Mouse (Mus musculus) heart, embryonic 16.5 days (tissue): Measurements from ENCODE around the gene Nras. TPM values are rescaled to one million over a fixed set of nuclear protein-coding genes. Genes with fewer than 3 reads are reported as not detected.

Experiments
- ATAC-seq: fragments of 200-750 bp; cut with Nextera tagmentation; replicated peaks from 2 replicates; pipeline ENCODE4 v1.8.0; 2017; ENCODE audit warnings: moderate number of reproducible peaks; ENCODE audit not compliant: insufficient read depth, low FRiP score; ENCODE audit errors: extremely low read depth
- H3K27ac ChIP-seq: fragments of 300-500 bp; sonication (generic); 2 replicates; pipeline ENCODE4 v1.5.1; 2014; ENCODE audit warnings: mild to moderate bottlenecking, low read length, control low read depth, moderate library complexity
- H3K27me3 ChIP-seq: fragments of 300-500 bp; sonication (generic); 2 replicates; pipeline ENCODE4 v1.6.1; 2014; ENCODE audit warnings: low read length, mixed read lengths; ENCODE audit not compliant: control insufficient read depth, insufficient read depth
- H3K36me3 ChIP-seq: fragments of 300-500 bp; sonication (generic); 2 replicates; pipeline ENCODE4 v1.6.1; 2014; ENCODE audit not compliant: control insufficient read depth, insufficient read depth
- H3K4me1 ChIP-seq: fragments of 300-500 bp; sonication (generic); 2 replicates; pipeline ENCODE4 v1.6.1; 2014; ENCODE audit warnings: low read length, mixed read lengths; ENCODE audit not compliant: control insufficient read depth, insufficient read depth
- H3K4me2 ChIP-seq: fragments of 300-500 bp; sonication (generic); 2 replicates; pipeline ENCODE4 v1.6.1; 2014; ENCODE audit warnings: low read depth, mild to moderate bottlenecking, control low read depth, low read length
- H3K4me3 ChIP-seq: fragments of 300-500 bp; sonication (generic); 2 replicates; pipeline ENCODE4 v1.5.1; 2014; ENCODE audit warnings: mild to moderate bottlenecking, control low read depth, low read length
- H3K9ac ChIP-seq: fragments of 300-500 bp; sonication (generic); 2 replicates; pipeline ENCODE4 v1.6.1; 2014; ENCODE audit warnings: low read length, control low read depth
- H3K9me3 ChIP-seq: fragments of 300-500 bp; sonication (generic); replicated peaks from 2 replicates; pipeline ENCODE4 v1.6.1; 2016; ENCODE audit warnings: low read length; ENCODE audit not compliant: control insufficient read depth
- WGBS: fragments of 180-500 bp; shearing (Covaris S2); extraction: QIAGEN DNeasy Blood & Tissue Kit; methylation state at CpG from one replicate; pipeline ENCODE4 v1.1.7; 2014; 5-methylcytosine and 5-hydroxymethylcytosine counted together
- polyA plus RNA-seq: library from polyadenylated mRNA; unstranded; fragments of >200 nt; fragmentation: Nextera tagmentation; extraction: Ambion mirVana; gene quantifications from 2 replicates; pipeline ENCODE4 v1.2.1, GENCODE M21; 2015

Gene Nras
- 64.6 and 73.4 TPM in 2 replicates for polyA plus RNA-seq

DNA sequence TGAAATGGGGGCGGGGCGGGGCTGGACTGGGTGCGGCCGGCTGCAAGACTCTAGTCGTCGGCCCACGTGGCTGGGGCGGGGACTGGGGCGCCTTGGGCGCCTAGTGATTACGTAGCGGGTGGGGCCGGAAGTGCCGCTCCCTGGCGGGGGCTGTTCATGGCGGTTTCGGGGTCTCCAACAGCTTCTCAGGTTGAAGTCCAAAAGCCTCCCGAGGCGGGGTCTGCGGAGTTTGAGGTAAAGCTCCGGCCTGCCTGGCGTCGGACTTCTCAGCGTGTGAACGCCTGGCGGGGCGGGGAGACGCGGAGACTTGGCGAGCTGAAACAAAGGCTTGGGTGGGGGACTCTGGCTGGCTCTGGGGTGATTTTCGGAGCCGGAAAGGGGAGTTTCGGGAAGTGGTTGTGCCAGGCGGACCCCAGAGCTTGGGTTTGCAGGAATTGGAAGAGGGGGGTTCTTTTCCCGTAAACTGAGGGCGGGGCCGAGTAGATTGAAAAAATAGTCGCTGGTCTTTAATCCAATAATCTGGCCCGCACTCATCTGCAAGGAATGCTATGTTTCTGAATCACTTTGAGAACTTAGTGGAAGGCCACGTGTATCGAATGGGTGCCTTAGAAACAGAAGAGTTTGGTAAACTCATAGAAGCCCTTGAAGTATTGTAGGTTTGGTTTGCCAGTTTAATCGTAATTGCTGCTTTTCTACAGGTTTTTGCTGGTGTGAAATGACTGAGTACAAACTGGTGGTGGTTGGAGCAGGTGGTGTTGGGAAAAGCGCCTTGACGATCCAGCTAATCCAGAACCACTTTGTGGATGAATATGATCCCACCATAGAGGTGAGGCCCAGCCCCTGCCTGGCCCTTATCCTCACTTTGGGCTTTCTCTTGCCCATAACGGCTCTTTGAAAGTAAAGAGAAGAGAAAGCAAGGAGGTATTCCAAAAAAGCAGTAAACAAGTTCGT lies at the start of gene Nras:
Gene Nras (plus strand): TSS at position 79 of the 951 bp plus-strand sequence.
- peaks cover 55% of the 10 kb centered on the region for H3K36me3 ChIP-seq
- H3K4me3 ChIP-seq: peak within 1 kb of the TSS; percentile 78
- peak; percentile 98 for ATAC-seq
- peak within 1 kb of the TSS; percentile 92 for H3K27ac ChIP-seq
- WGBS: 2% methylated on average over 46 of the region's 46 CpGs
- H3K4me1 ChIP-seq: peaks cover 8% of the 10 kb centered on the region; the same call in 1 of the 2 replicates
- peak within 1 kb of the TSS; percentile 86 for H3K9ac ChIP-seq
- peak within 1 kb of the TSS; percentile 71 for H3K4me2 ChIP-seq
- no peaks in the 10 kb centered on the region for H3K9me3 ChIP-seq
- H3K27me3 ChIP-seq: no peaks in the 10 kb centered on the region

DNA sequence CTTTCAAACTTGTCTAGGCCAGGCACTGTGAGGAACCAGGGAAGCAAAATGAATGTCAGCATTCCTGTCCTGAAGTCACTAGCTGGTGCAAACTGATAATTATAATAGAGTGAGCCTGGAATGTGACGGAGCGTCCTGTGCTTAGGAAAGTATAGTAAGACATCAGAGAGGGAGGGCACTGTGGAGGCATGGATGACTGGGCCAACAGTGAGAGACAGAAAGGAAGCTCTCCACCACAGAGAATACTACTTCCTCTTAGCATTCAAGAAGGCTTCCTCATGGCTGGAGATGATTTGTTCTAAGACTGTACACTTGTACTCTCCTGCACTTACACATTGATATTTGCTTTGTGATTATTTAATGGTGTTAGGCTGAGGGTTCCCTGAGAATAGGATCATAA lies 40.7 kb upstream of the Nras start:
- ATAC-seq: no peak
- H3K27ac ChIP-seq: no peak overlapping the region
- no peak overlapping the region for H3K9ac ChIP-seq
- peaks cover 12% of the 10 kb centered on the region for H3K4me1 ChIP-seq
- H3K27me3 ChIP-seq: no peaks in the 10 kb centered on the region
- H3K9me3 ChIP-seq: no peaks in the 10 kb centered on the region
- WGBS: 38% methylated on average over 2 of the region's 2 CpGs
- no peaks in the 10 kb centered on the region for H3K36me3 ChIP-seq
- no peak overlapping the region for H3K4me2 ChIP-seq
- H3K4me3 ChIP-seq: no peak overlapping the region

DNA sequence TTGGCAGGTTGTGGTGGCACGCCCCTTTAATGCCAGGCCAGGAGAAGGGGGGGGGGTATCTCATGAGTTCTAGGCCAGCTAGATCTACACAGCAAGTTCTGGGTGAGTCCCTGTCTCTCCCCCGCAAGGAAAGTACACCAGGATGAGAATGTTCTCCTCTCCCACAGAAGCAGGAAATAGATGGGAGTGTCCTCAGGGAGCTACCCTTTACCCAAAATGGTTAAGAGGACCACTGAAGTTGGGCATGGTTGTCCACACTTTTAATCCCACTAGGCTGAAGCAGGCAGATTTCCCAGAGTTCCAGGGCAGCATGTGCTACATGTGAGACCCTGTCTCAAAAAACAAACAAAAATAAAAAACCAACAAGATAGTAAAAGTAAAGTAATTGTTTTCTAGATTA lies 38.6 kb upstream of the Nras start:
- peak overlapping the region; percentile 98 for H3K27ac ChIP-seq
- peak overlapping the region; percentile 97 for H3K4me3 ChIP-seq
- H3K9ac ChIP-seq: peak overlapping the region; percentile 100
- ATAC-seq: no peak
- peaks cover 14% of the 10 kb centered on the region for H3K4me1 ChIP-seq
- H3K27me3 ChIP-seq: no peaks in the 10 kb centered on the region
- 92% methylated on average over 2 of the region's 2 CpGs for WGBS
- no peaks in the 10 kb centered on the region for H3K36me3 ChIP-seq
- H3K4me2 ChIP-seq: peak overlapping the region; percentile 68
- H3K9me3 ChIP-seq: no peaks in the 10 kb centered on the region

DNA sequence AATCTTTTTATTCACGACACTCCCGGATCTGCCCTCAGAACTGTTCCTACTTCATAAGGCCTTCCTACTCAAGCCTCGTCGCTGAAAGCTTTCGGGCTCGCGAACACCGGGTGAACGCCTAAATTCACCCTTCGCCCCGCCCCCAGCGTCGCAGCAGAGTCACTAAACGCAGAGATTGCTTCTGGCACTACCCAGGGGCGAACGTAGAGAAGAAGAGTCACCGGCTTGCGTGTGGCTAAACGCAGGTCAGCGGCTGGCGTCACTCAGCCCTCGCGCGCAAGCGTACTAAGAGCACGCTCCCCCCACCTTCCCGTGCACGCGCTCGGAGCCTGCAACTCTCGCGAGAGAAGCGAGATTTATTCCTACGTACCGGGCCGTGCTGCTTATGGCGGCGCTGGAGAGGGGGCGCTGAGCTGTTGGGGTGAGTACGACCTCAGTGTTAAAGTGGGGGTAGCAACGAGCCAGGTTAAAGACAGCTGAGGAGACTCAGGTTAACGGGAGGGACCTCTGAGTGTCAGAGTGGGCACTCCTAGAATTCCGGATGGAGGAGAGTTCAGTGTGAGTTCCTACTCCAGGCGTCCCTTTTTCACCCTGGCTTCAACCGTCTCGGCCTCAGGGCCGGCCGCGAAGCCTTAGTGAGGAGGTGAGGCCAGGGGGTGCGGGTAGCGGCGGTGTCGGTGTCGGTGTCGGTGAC lies 37.7 kb upstream of the Nras start, which contains the start of gene Csde1:
Gene Csde1 (plus strand): TSS at position 178 of the 694 bp plus-strand sequence.
- WGBS: under 1% methylated on average over 55 of the region's 55 CpGs
- H3K36me3 ChIP-seq: no peaks in the 10 kb centered on the region

DNA sequence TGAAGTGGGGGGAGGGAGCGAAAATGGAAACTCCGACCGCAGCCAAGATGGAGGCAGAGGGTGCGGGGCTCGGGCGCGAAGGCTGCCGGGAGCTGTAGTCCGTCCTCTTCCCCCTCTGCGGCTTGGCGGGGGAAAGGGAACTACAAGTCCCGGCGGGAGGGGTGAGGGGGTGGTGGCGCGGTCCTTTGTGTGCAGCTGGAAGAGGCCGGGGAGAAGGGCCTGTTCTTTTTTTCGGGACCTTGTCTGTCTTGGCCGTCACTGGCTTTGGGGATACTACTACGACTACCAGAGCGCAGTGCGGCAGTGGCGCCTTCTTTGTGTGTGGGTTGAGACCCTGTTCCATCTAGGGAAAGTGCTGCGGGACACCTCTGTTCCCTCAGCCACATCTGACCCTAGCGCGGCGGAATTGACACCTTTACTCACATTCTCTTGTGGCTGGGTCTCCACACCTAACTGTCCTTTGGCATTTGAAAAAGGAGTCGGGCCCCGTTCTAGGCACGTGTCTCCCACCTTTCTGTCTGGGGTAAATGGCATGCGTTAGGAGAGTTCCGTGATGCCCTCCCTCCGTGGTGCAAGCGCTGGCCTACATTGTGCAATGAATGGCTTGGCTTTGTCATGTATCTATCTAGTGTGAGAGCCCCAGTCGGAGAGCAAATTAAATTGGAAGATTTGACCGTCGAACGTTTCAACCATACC lies 37.0 kb upstream of the Nras start:
- H3K9me3 ChIP-seq: no peaks in the 10 kb centered on the region
- peak overlapping the region; percentile 66 for H3K4me2 ChIP-seq
- peaks cover 16% of the 10 kb centered on the region for H3K4me1 ChIP-seq
- no peaks in the 10 kb centered on the region for H3K27me3 ChIP-seq
- peak overlapping the region; percentile 98 for H3K27ac ChIP-seq
- H3K4me3 ChIP-seq: peak overlapping the region; percentile 97
- WGBS: under 1% methylated on average over 35 of the region's 37 CpGs
- H3K9ac ChIP-seq: peak overlapping the region; percentile 100
- peak; percentile 92 for ATAC-seq
- H3K36me3 ChIP-seq: no peaks in the 10 kb centered on the region

More for the DNA sequence above, 37.7 kb upstream of the Nras start, which contains the start of gene Csde1:
- Histone ChIP-seq H3K9me3 (no peaks in the 10 kb centered on the region), H3K4me1 (peaks cover 14% of the 10 kb centered on the region), H3K9ac (peak within 1 kb of the TSS; percentile 100), H3K4me2 (peak within 1 kb of the TSS; percentile 68), H3K27ac (peak within 1 kb of the TSS; percentile 98), H3K27me3 (no peaks in the 10 kb centered on the region), H3K4me3 (peak within 1 kb of the TSS; percentile 97)
- ATAC-seq: peak; percentile 92

DNA sequence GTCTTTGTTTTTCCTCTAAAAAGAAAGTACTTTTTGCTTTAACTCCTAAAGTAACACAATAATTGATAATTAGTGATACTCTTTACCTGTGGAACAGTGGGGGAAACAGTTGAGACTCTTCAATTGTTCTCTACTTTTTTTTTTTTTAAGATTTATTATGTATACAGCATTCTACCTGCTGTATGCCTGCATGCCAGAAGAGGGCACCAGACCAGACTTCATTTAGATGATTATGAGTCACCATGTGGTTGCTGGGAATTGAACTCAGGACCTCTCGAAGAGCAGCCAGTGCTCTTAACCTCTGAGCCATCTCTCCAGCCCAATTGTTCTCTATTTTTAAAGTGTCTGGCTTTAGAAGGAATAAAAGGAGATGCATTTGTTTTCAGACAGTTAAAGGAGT lies 31.9 kb upstream of the Nras start:
- Histone ChIP-seq H3K27ac (no peak overlapping the region), H3K4me3 (no peak overlapping the region), H3K9ac (no peak overlapping the region), H3K4me1 (peaks cover 12% of the 10 kb centered on the region), H3K36me3 (peaks cover 19% of the 10 kb centered on the region), H3K27me3 (no peaks in the 10 kb centered on the region), H3K9me3 (no peaks in the 10 kb centered on the region), H3K4me2 (no peak overlapping the region)
- no peak for ATAC-seq
- 95% methylated on average over 1 of the region's 1 CpGs for WGBS

DNA sequence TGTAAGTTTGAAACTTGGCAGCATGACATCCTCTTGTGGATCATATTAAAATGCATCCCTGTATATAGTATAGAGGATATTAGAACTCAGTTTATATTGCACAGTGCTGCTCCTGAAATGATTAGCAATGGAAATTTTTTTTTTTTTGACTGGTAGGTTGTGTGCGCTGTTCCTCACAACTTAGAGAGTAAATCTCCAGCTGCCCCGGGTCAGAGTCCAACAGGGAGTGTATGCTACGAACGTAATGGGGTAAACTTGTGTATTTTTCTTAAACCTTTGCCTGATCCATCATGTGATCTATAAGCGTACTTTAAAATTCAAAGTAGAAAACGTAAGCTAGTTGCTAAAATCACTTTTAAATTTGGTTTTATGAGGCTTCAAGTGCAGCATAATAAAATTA lies 17.8 kb upstream of the Nras start:
- no peak overlapping the region for H3K27ac ChIP-seq
- peaks cover 33% of the 10 kb centered on the region for H3K36me3 ChIP-seq
- H3K4me1 ChIP-seq: no peaks in the 10 kb centered on the region
- ATAC-seq: no peak
- WGBS: 94% methylated on average over 6 of the region's 6 CpGs
- H3K4me2 ChIP-seq: no peak overlapping the region
- no peaks in the 10 kb centered on the region for H3K27me3 ChIP-seq
- H3K9me3 ChIP-seq: no peaks in the 10 kb centered on the region
- H3K9ac ChIP-seq: no peak overlapping the region
- H3K4me3 ChIP-seq: no peak overlapping the region

DNA sequence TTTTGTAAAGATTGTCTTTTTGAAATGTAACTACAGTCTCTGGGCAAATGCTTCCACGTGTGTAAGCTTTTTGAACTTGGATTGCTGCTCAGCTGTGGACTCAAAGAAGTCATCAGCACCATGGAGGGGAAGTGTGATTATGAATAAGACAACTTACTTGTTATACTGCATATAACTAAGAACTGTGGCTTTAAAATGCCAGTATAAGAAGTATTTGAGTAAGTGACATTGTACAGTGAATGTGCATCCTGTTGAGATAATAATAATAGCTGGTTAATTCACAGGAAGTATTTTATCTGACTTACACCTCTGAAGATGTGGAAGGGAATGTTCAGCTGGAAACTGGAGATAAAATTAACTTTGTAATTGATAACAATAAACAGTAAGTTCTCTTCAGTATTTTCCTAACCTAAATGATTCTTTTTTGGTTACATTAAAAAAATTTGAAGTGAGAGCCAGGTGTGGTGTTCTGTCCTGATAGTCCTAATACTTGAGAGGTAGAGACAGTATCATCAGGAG lies 17.2 kb upstream of the Nras start:
- H3K4me1 ChIP-seq: no peaks in the 10 kb centered on the region
- H3K27me3 ChIP-seq: no peaks in the 10 kb centered on the region
- no peak overlapping the region for H3K9ac ChIP-seq
- H3K36me3 ChIP-seq: peaks cover 38% of the 10 kb centered on the region
- WGBS: 83% methylated on average over 1 of the region's 1 CpGs
- no peak for ATAC-seq
- H3K4me2 ChIP-seq: no peak overlapping the region
- H3K27ac ChIP-seq: no peak overlapping the region
- no peak overlapping the region for H3K4me3 ChIP-seq
- H3K9me3 ChIP-seq: no peaks in the 10 kb centered on the region
